20 mouse cellular contexts compared by ENCODE assay signal in the genomic region with DNA sequence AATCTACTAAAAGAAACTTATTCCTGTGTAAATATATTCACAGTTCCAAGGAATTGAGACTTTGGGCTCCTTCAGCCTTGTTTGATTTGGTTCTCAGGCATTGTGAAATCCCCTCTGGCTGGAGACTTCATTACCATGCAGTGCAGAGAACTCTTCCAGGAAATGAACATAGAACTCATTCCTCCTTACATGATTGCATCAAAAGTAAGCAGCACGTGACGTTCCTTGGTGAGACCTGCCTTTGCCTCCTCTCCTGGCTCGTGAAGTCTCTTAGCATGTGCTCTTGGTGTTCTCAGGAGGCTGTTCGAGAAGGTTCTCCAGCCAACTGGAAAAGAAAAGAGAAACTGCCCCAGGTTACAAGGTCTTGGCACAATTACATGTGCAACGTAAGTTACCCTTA. TPM values are rescaled to one million over a fixed set of nuclear protein-coding genes. Genes with fewer than 3 reads are reported as not detected.
A peak's percentile ranks its signal among the peaks of the same experiment; 100 is the strongest.
DNase-seq lines count a peak whose midpoint lies in the region; ATAC-seq and TF ChIP-seq lines count a peak whose summit lies in the region.
"Had no signal": no experiment of that assay in that cellular context is flagged by ENCODE, and none has a peak within 500 bp of the region (broad histone marks: within the 10 kb centered on the region; RNA-seq: fewer than 3 reads in every experiment).

No protein-coding gene starts in this region.

- DNase-seq in midbrain, embryonic 11.5 days (ENCODE audit: low spot score, missing footprints), result peak; percentile 65
- peak; percentile 29 for DNase-seq in lung, adult 2 months
- peak; percentile 87 for DNase-seq in lung, postnatal 25 days (ENCODE audit: low spot score)
- no peak for DNase-seq in thymus, adult 2 months
- no peak for DNase-seq in layer of hippocampus, adult 2 months (ENCODE audit: low spot score in 2 of 2)
- no peak for DNase-seq in right cerebral cortex, postnatal 4 days
- DNase-seq: adrenal gland, postnatal 25 days; cerebellum, adult 18-20 months; cerebellum, adult 9-11 months; cerebellum, postnatal 36 days; gastrocnemius, adult 2 months; gastrocnemius, postnatal 25 days; heart, adult 18-20 months; heart, postnatal 10 days had no signal

- no peak for ATAC-seq in midbrain, embryonic 11.5 days (ENCODE audit: low FRiP score)
- ATAC-seq in midbrain, embryonic 16.5 days, result no peak
- ATAC-seq: forebrain, embryonic 13.5 days had no signal

- peaks cover 46% of the 10 kb centered on the region for H3K36me3 ChIP-seq in midbrain, embryonic 11.5 days (ENCODE audit: control insufficient read depth, insufficient read depth, low read length)
- peaks cover 47% of the 10 kb centered on the region for H3K36me3 ChIP-seq in midbrain, embryonic 16.5 days (ENCODE audit: control insufficient read depth, insufficient read depth, low read length)
- H3K36me3 ChIP-seq in thymus, adult 2 months (ENCODE audit: control insufficient read depth, insufficient read depth, low read length), result peaks cover 90% of the 10 kb centered on the region

- H3K4me2 ChIP-seq in midbrain, embryonic 11.5 days, result no peak overlapping the region
- H3K4me2 ChIP-seq in midbrain, embryonic 16.5 days (ENCODE audit: low read length), result no peak overlapping the region
- H3K4me2 ChIP-seq: embryonic facial prominence, embryonic 13.5 days; forebrain, embryonic 13.5 days; hindbrain, embryonic 15.5 days had no signal

- H3K9me3 ChIP-seq in midbrain, embryonic 11.5 days (ENCODE audit: control insufficient read depth, low read length), result no peaks in the 10 kb centered on the region
- H3K9me3 ChIP-seq in midbrain, embryonic 16.5 days (replicated peaks; ENCODE audit: control insufficient read depth, low read length, poor library complexity, severe bottlenecking), result no peaks in the 10 kb centered on the region
- H3K9me3 ChIP-seq: embryonic facial prominence, embryonic 13.5 days; heart, embryonic 10.5 days; hindbrain, embryonic 15.5 days had no signal

- 94% methylated on average over 5 of the region's 5 CpGs for WGBS in midbrain, embryonic 11.5 days
- 95% methylated on average over 5 of the region's 5 CpGs for WGBS in midbrain, embryonic 16.5 days
- WGBS in lung, adult 2 months, result 78% methylated on average over 5 of the region's 5 CpGs
- 94% methylated on average over 5 of the region's 5 CpGs for WGBS in thymus, adult 2 months

- H3K9ac ChIP-seq in midbrain, embryonic 11.5 days (ENCODE audit: low read length), result no peak overlapping the region
- no peak overlapping the region for H3K9ac ChIP-seq in midbrain, embryonic 16.5 days (ENCODE audit: low read depth, low read length)
- H3K9ac ChIP-seq: embryonic facial prominence, embryonic 13.5 days; forebrain, embryonic 13.5 days; hindbrain, embryonic 15.5 days had no signal

- H3K4me1 ChIP-seq in midbrain, embryonic 11.5 days (ENCODE audit: control insufficient read depth, insufficient read depth, low read length), result no peaks in the 10 kb centered on the region
- H3K4me1 ChIP-seq in midbrain, embryonic 16.5 days (ENCODE audit: control insufficient read depth, insufficient read depth, low read length), result no peaks in the 10 kb centered on the region
- no peaks in the 10 kb centered on the region for H3K4me1 ChIP-seq in lung, adult 2 months (ENCODE audit: control insufficient read depth, insufficient read depth, low read length)
- no peaks in the 10 kb centered on the region for H3K4me1 ChIP-seq in thymus, adult 2 months (replicated peaks; ENCODE audit: control insufficient read depth, insufficient read depth, low read length)
- H3K4me1 ChIP-seq: embryonic facial prominence, embryonic 13.5 days; forebrain, embryonic 13.5 days; heart, embryonic 10.5 days; hindbrain, embryonic 10.5 days; hindbrain, embryonic 15.5 days had no signal

- no peak for TF ChIP-seq CTCF in lung, adult 2 months (IDR thresholded peaks at IDR 0.05; ENCODE audit: insufficient read depth, low read length)
- no peak for TF ChIP-seq CTCF in thymus, adult 2 months (IDR thresholded peaks at IDR 0.05; ENCODE audit: borderline replicate concordance, control insufficient read depth, extremely low read depth, insufficient read depth, low read length, poor library complexity)
- no peak for TF ChIP-seq CTCF in layer of hippocampus, adult 2 months (conservative IDR thresholded peaks at IDR 0.05)

- H3K27ac ChIP-seq in midbrain, embryonic 11.5 days (ENCODE audit: low read depth, low read length), result no peak overlapping the region
- no peak overlapping the region for H3K27ac ChIP-seq in midbrain, embryonic 16.5 days (ENCODE audit: low read length)
- H3K27ac ChIP-seq in thymus, adult 2 months (ENCODE audit: control insufficient read depth, insufficient read depth, low read length), result no peak overlapping the region
- H3K27ac ChIP-seq in layer of hippocampus, adult 2 months, result no peak overlapping the region
- H3K27ac ChIP-seq: embryonic facial prominence, embryonic 13.5 days; forebrain, embryonic 13.5 days; gastrocnemius, adult 2 months; heart, embryonic 10.5 days; hindbrain, embryonic 10.5 days; hindbrain, embryonic 15.5 days had no signal

- TF ChIP-seq POLR2A in lung, adult 2 months (IDR thresholded peaks at IDR 0.05; ENCODE audit: borderline replicate concordance, extremely low read depth, low read depth, low read length), result no peak
- no peak for TF ChIP-seq POLR2A in thymus, adult 2 months (IDR thresholded peaks at IDR 0.05; ENCODE audit: control insufficient read depth, extremely low read depth, insufficient read depth, low read length, poor library complexity)

- no peaks in the 10 kb centered on the region for H3K27me3 ChIP-seq in midbrain, embryonic 11.5 days (ENCODE audit: control insufficient read depth, insufficient read depth, low read length)
- H3K27me3 ChIP-seq in midbrain, embryonic 16.5 days (ENCODE audit: control insufficient read depth, insufficient read depth, low read depth, low read length), result no peaks in the 10 kb centered on the region
- H3K27me3 ChIP-seq in thymus, adult 2 months (ENCODE audit: control insufficient read depth, insufficient read depth, low read length), result no peaks in the 10 kb centered on the region
- H3K27me3 ChIP-seq: embryonic facial prominence, embryonic 13.5 days; forebrain, embryonic 13.5 days; hindbrain, embryonic 15.5 days had no signal

- H3K4me3 ChIP-seq in midbrain, embryonic 11.5 days (ENCODE audit: low read depth, low read length), result no peak overlapping the region
- no peak overlapping the region for H3K4me3 ChIP-seq in midbrain, embryonic 16.5 days (ENCODE audit: low read depth, low read length)
- H3K4me3 ChIP-seq in lung, adult 2 months (replicated peaks; ENCODE audit: extremely low read depth, low read depth, low read length), result no peak overlapping the region
- H3K4me3 ChIP-seq in thymus, adult 2 months (ENCODE audit: control insufficient read depth, insufficient read depth, low read length), result no peak overlapping the region
- H3K4me3 ChIP-seq in layer of hippocampus, adult 2 months, result no peak overlapping the region
- H3K4me3 ChIP-seq: embryonic facial prominence, embryonic 13.5 days; forebrain, embryonic 13.5 days; gastrocnemius, adult 2 months; heart, embryonic 10.5 days; hindbrain, embryonic 10.5 days; hindbrain, embryonic 15.5 days had no signal

RNA-seq across cellular contexts. Expression of gene Actl6a, which starts 12.2 kb away (rescaled TPM):
- 262 and 280 TPM in 2 replicates for polyA plus RNA-seq in midbrain, embryonic 11.5 days (2014; fragmentation: Nextera tagmentation; extraction: Ambion mirVana)
- 51.6 and 66.6 TPM in 2 replicates for polyA plus RNA-seq in midbrain, embryonic 16.5 days (2015; fragmentation: Nextera tagmentation; extraction: Ambion mirVana)
- 13.6 and 18.9 TPM in 2 replicates for polyA plus RNA-seq in lung, adult 2 months (2012; rRNA removed)
- polyA plus RNA-seq in thymus, adult 2 months (2012; rRNA removed), result 33.9 and 35.3 TPM in 2 replicates
- 10 to 100 TPM; 19.2 to 20.4 TPM for total RNA-seq in layer of hippocampus, adult 2 months (2021)

RNA-seq across cellular contexts. Expression of gene Ndufb5, which starts 18.5 kb away (rescaled TPM):
- polyA plus RNA-seq in midbrain, embryonic 11.5 days (2014; fragmentation: Nextera tagmentation; extraction: Ambion mirVana), result 309 and 323 TPM in 2 replicates
- 297 and 301 TPM in 2 replicates for polyA plus RNA-seq in midbrain, embryonic 16.5 days (2015; fragmentation: Nextera tagmentation; extraction: Ambion mirVana)
- 103 and 111 TPM in 2 replicates for polyA plus RNA-seq in lung, adult 2 months (2012; rRNA removed)
- polyA plus RNA-seq in thymus, adult 2 months (2012; rRNA removed), result 174 and 220 TPM in 2 replicates
- total RNA-seq in layer of hippocampus, adult 2 months (2021), result 100 to 1,000 TPM; 192 to 210 TPM

RNA-seq across cellular contexts. Expression of gene Mrpl47, which starts 19.1 kb away (rescaled TPM):
- polyA plus RNA-seq in midbrain, embryonic 11.5 days (2014; fragmentation: Nextera tagmentation; extraction: Ambion mirVana), result 46.7 and 50.0 TPM in 2 replicates
- polyA plus RNA-seq in midbrain, embryonic 16.5 days (2015; fragmentation: Nextera tagmentation; extraction: Ambion mirVana), result 23.7 and 26.9 TPM in 2 replicates
- 1.2 and 2.0 TPM in 2 replicates for polyA plus RNA-seq in lung, adult 2 months (2012; rRNA removed)
- 2.0 and 3.0 TPM in 2 replicates for polyA plus RNA-seq in thymus, adult 2 months (2012; rRNA removed)
- total RNA-seq in layer of hippocampus, adult 2 months (2021), result 10 to 100 TPM; 19.7 to 20.1 TPM

Comparison
In these comparisons a context has a peak if more than half of its experiments do, and no peak if none do; other contexts are left out.
1. DNase-seq: peak in midbrain, embryonic 11.5 days (single experiment), lung, adult 2 months (single experiment) and lung, postnatal 25 days (single experiment); none in thymus, adult 2 months (single experiment), layer of hippocampus, adult 2 months (0 of 2) and right cerebral cortex, postnatal 4 days (single experiment).